Mouse (Mus musculus) C2C12 (cell line): Measurements from ENCODE around the gene Foxred2. TPM values are rescaled to one million over a fixed set of nuclear protein-coding genes. Genes with fewer than 3 reads are reported as not detected.

Experiments used
- H3K27me3 ChIP-seq: one replicate; pipeline ENCODE4 v1.6.1; 2011; ENCODE audit not compliant: control insufficient read depth, insufficient read depth, insufficient read length
- H3K36me3 ChIP-seq: one replicate; pipeline ENCODE4 v1.6.1; 2011; ENCODE audit not compliant: control insufficient read depth, insufficient read depth
- H3K4me3 ChIP-seq: one replicate; pipeline ENCODE4 v1.5.1; 2011; ENCODE audit warnings: mild to moderate bottlenecking, control low read depth; ENCODE audit not compliant: poor library complexity, insufficient read depth, severe bottlenecking
- H3K79me2 ChIP-seq: one replicate; pipeline ENCODE4 v1.6.1; 2011; ENCODE audit not compliant: control insufficient read depth, insufficient read depth
- H3K79me3 ChIP-seq: one replicate; pipeline ENCODE4 v1.6.1; 2011; ENCODE audit warnings: low read depth, control low read depth
- H3ac ChIP-seq: one replicate; pipeline ENCODE3; 2011; ENCODE audit warnings: low read depth; ENCODE audit not compliant: control insufficient read depth, insufficient read length
- CEBPB ChIP-seq: IDR thresholded peaks from one replicate; pipeline ENCODE4 v1.6.1; 2011; ENCODE audit warnings: low read depth, mild to moderate bottlenecking, control low read depth, moderate library complexity
- CTCF ChIP-seq: IDR thresholded peaks from one replicate; pipeline ENCODE4 v1.5.1; 2011; ENCODE audit not compliant: control insufficient read depth, insufficient read depth, insufficient read length
- FOSL1 ChIP-seq: IDR thresholded peaks from one replicate; pipeline ENCODE4 v1.8.0; 2011; ENCODE audit warnings: mild to moderate bottlenecking, low read length; ENCODE audit not compliant: poor library complexity, insufficient read depth, severe bottlenecking
- MAX ChIP-seq: IDR thresholded peaks from one replicate; pipeline ENCODE4 v1.6.1; 2011; ENCODE audit warnings: mild to moderate bottlenecking, control low read depth
- MYOD1 ChIP-seq: IDR thresholded peaks from one replicate; pipeline ENCODE4 v1.6.1; 2011; ENCODE audit warnings: low read depth; ENCODE audit not compliant: control insufficient read depth, insufficient read length
- MYOG ChIP-seq: IDR thresholded peaks from one replicate; pipeline ENCODE4 v1.6.1; 2011; ENCODE audit not compliant: control insufficient read depth, insufficient read length; ENCODE audit errors: extremely low read depth
- USF1 ChIP-seq: IDR thresholded peaks from one replicate; pipeline ENCODE4 v1.6.1; 2011; ENCODE audit warnings: low read depth, mild to moderate bottlenecking, control low read depth, moderate library complexity
- polyA plus RNA-seq: library from polyadenylated mRNA; unstranded; fragments of >200 nt; fragmentation: generic; extraction: Trizol; gene quantifications from one replicate; pipeline ENCODE4 v1.2.1, GENCODE M21; 2012; ENCODE audit warnings: missing spikeins

Foxred2 gene
- polyA plus RNA-seq, 1 experiment: 7.3 TPM

GRCm38 (mm10) chr15:77923267-77924035 lies 33.1 kb downstream of the Foxred2 start:
- Histone ChIP-seq H3K4me3 (no peak overlapping the region), H3K79me3 (peaks cover 41% of the 10 kb centered on the region), H3K79me2 (peaks cover 98% of the 10 kb centered on the region), H3K36me3 (peaks cover 88% of the 10 kb centered on the region), H3ac (no peak overlapping the region), H3K27me3 (no peaks in the 10 kb centered on the region)
- TF ChIP-seq CEBPB: no peak
- TF ChIP-seq FOSL1: no peak
- no peak for TF ChIP-seq CTCF
- no peak for TF ChIP-seq MYOD1
- TF ChIP-seq MYOG: no peak
- no peak for TF ChIP-seq USF1
- TF ChIP-seq MAX: no peak

GRCm38 (mm10) chr15:77922710-77923109 lies 33.8 kb downstream of the Foxred2 start:
- Histone ChIP-seq H3ac (no peak overlapping the region), H3K27me3 (no peaks in the 10 kb centered on the region), H3K36me3 (peaks cover 93% of the 10 kb centered on the region), H3K4me3 (no peak overlapping the region), H3K79me3 (peaks cover 35% of the 10 kb centered on the region), H3K79me2 (peaks cover 98% of the 10 kb centered on the region)
- TF ChIP-seq CEBPB (no peak), CTCF (no peak), USF1 (no peak), MAX (no peak), MYOG (no peak), FOSL1 (no peak), MYOD1 (no peak)

- no peak overlapping the region for H3ac ChIP-seq
- TF ChIP-seq USF1 (no peak), MAX (no peak), FOSL1 (no peak), MYOG (no peak), CEBPB (no peak), MYOD1 (no peak), CTCF (no peak)
- H3K79me2 ChIP-seq: peaks cover 95% of the 10 kb centered on the region
- H3K27me3 ChIP-seq: no peaks in the 10 kb centered on the region
- no peak overlapping the region for H3K4me3 ChIP-seq
- H3K36me3 ChIP-seq: peaks cover 90% of the 10 kb centered on the region
- H3K79me3 ChIP-seq: peaks cover 29% of the 10 kb centered on the region
Observed at GRCm38 (mm10) chr15:77921636-77922035, 34.9 kb downstream of the Foxred2 start.

- TF ChIP-seq MAX: no peak
- TF ChIP-seq CTCF: peak; percentile 71
- TF ChIP-seq MYOG: no peak
- H3K79me2 ChIP-seq: peaks cover 95% of the 10 kb centered on the region
- peaks cover 32% of the 10 kb centered on the region for H3K79me3 ChIP-seq
- no peak overlapping the region for H3ac ChIP-seq
- H3K36me3 ChIP-seq: peaks cover 90% of the 10 kb centered on the region
- no peak overlapping the region for H3K4me3 ChIP-seq
- H3K27me3 ChIP-seq: no peaks in the 10 kb centered on the region
Observed at GRCm38 (mm10) chr15:77920511-77921462, 35.7 kb downstream of the Foxred2 start.

- Histone ChIP-seq H3K4me3 (no peak overlapping the region), H3ac (no peak overlapping the region), H3K36me3 (peaks cover 95% of the 10 kb centered on the region), H3K79me3 (peaks cover 30% of the 10 kb centered on the region), H3K79me2 (peaks cover 88% of the 10 kb centered on the region), H3K27me3 (no peaks in the 10 kb centered on the region)
- TF ChIP-seq FOSL1: no peak
- no peak for TF ChIP-seq CTCF
- no peak for TF ChIP-seq MYOG
- no peak for TF ChIP-seq MYOD1
- no peak for TF ChIP-seq CEBPB
- no peak for TF ChIP-seq USF1
- no peak for TF ChIP-seq MAX
Observed at GRCm38 (mm10) chr15:77919441-77919840, 37.1 kb downstream of the Foxred2 start.
